Mouse (Mus musculus): ENCODE measurements at regions not wholly inside any gene's neighbourhood (a gene's known extent, or its start where the extent isn't known, plus 50 kb on each side); places are given as distances from the start of the nearest gene placed in this dataset.

DNA sequence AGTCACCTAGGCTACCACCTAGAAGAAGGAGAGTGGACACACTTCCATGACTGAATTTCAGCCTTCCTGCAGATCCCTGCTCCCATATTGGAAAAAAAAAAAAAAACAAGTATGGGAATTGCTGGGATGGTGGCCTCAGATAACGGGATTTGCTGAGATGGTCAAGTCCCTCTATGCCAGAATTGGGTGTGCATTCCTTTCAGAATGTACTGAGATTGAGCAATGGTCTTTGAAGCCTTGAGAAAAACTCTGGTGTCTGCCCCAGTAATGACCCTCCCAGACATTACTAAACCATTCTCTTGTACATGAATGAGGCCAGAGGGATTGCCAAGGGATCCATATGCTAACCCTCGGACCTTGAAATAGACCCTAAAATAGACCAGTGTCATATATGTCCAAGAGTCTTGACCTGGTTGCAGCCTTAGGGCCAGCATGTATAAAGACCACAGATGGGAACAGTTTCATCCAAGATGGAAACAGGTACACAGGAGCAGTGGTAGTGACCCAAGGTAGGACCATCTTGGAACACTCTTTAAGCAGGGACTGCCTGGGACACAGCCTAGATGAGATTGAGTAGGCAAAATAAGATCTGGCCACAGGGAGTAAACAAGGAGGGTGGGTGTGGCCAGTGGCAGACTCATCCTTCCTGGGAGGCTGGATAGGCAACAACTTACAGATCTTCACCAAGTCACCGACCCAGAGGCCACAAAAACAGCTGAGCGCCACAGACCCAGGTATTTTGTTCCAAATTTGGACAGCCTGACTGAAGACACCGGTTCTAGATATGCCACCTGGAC lies 882.9 kb upstream of the 9430069I07Rik start:
- no peak for TF ChIP-seq EP300 (IDR thresholded peaks at IDR 0.05; ENCODE audit: low read depth)
- TF ChIP-seq CTCF (IDR thresholded peaks at IDR 0.05; ENCODE audit: low read depth) = no peak

Measured in liver, postnatal 0 days (tissue).